Mouse (Mus musculus) ES-E14 (cell line): ENCODE measurements around the gene Ntrk3. TPM values are rescaled to one million over a fixed set of nuclear protein-coding genes. Genes with fewer than 3 reads are reported as not detected.

Experiments
- DNase-seq: peaks from one replicate; pipeline ENCODE4 v3.0.0-alpha.2; 2013; ENCODE audit warnings: low read depth, low spot score
- H3K27ac ChIP-seq: 2 replicates; pipeline ENCODE4 v1.5.1; 2012; ENCODE audit warnings: low read depth, mild to moderate bottlenecking, low read length, moderate library complexity, mixed read lengths; ENCODE audit not compliant: poor library complexity, insufficient read depth, severe bottlenecking
- H3K36me3 ChIP-seq: 2 replicates; pipeline ENCODE4 v1.6.1; 2012; ENCODE audit warnings: mild to moderate bottlenecking, low read length, moderate library complexity, mixed read lengths; ENCODE audit not compliant: control insufficient read depth, poor library complexity, insufficient read depth, severe bottlenecking
- H3K4me1 ChIP-seq, 2 experiments: fragments of 150-350 bp in 1 of 2; sonication (generic) in 1 of 2; 2 replicates each; pipeline ENCODE4 v1.6.1; 2012; ENCODE audit warnings: low read length in 2 of 2, mild to moderate bottlenecking in 1 of 2, mixed read lengths in 1 of 2; ENCODE audit not compliant: control insufficient read depth in 2 of 2, insufficient read depth in 2 of 2, poor library complexity in 1 of 2
- H3K4me3 ChIP-seq, 2 experiments: fragments of 150-350 bp in 1 of 2; sonication (generic) in 1 of 2; 2 replicates each; pipeline ENCODE4 v1.5.1; 2012; ENCODE audit warnings: low read length in 2 of 2, low read depth in 1 of 2, mild to moderate bottlenecking in 1 of 2, mixed read lengths in 1 of 2; ENCODE audit not compliant: insufficient read depth in 1 of 2, poor library complexity in 1 of 2, severe bottlenecking in 1 of 2
- H3K9ac ChIP-seq: 2 replicates; pipeline ENCODE4 v1.6.1; 2012; ENCODE audit warnings: low read depth, mild to moderate bottlenecking, low read length, mixed read lengths; ENCODE audit not compliant: poor library complexity, insufficient read depth, severe bottlenecking
- H3K9me3 ChIP-seq: fragments of 150-350 bp; sonication (generic); 2 replicates; pipeline ENCODE4 v1.6.1; 2012; ENCODE audit warnings: low read depth, mild to moderate bottlenecking, low read length; ENCODE audit not compliant: control insufficient read depth, insufficient read depth
- CHD2 ChIP-seq: IDR thresholded peaks from 2 replicates; pipeline ENCODE4 v1.6.1; 2014; ENCODE audit warnings: mild to moderate bottlenecking, low read depth, low read length, inconsistent platforms
- HCFC1 ChIP-seq: IDR thresholded peaks from 2 replicates; pipeline ENCODE4 v1.6.1; 2012; ENCODE audit warnings: low read length, inconsistent platforms, borderline replicate concordance; ENCODE audit not compliant: insufficient read depth
- MAFK ChIP-seq: IDR thresholded peaks from 2 replicates; pipeline ENCODE4 v1.6.1; 2014; ENCODE audit warnings: mild to moderate bottlenecking, low read depth, low read length, inconsistent platforms; ENCODE audit not compliant: insufficient read depth
- ZC3H11A ChIP-seq: IDR thresholded peaks from 2 replicates; pipeline ENCODE4 v1.6.1; 2012; ENCODE audit warnings: low read depth, mild to moderate bottlenecking, inconsistent platforms, low read length, borderline replicate concordance
- ZNF384 ChIP-seq: IDR thresholded peaks from 2 replicates; pipeline ENCODE4 v1.6.1; 2012; ENCODE audit warnings: low read depth, low read length, inconsistent platforms
- in situ Hi-C, 2 experiments: fragments of 600-800 bp; cut with MboI; formaldehyde crosslinking; loops; one replicate each; pipeline ENCODE4 v1.15.1; 2025; ENCODE audit warnings: low sequenced_read_pairs in 2 of 2, inconsistent platforms in 1 of 2; ENCODE audit not compliant: unreplicated experiment in 2 of 2
- total RNA-seq: library from RNA; depleted of rRNA; stranded (reverse); fragments of 300-350 nt; gene quantifications from 2 replicates; pipeline ENCODE4 v1.2.3, GENCODE M21; 2012; rRNA removed

Gene Ntrk3
- total RNA-seq, 1 experiment, result 0.40 TPM

GRCm38 (mm10) chr7:78145251-78145650 lies 592.6 kb downstream of the Ntrk3 start:
- TF ChIP-seq MAFK (no peak), ZNF384 (no peak), HCFC1 (no peak), ZC3H11A (no peak), CHD2 (no peak)
- no peak overlapping the region for H3K9ac ChIP-seq

GRCm38 (mm10) chr7:78144849-78145248 lies 593.0 kb downstream of the Ntrk3 start:
- H3K27ac ChIP-seq, result no peak overlapping the region

More at GRCm38 (mm10) chr7:78145251-78145650, 592.6 kb downstream of the Ntrk3 start:
- Histone ChIP-seq H3K4me3 (no peak overlapping the region), H3K4me1 (no peaks in the 10 kb centered on the region), H3K36me3 (no peaks in the 10 kb centered on the region), H3K9me3 (no peaks in the 10 kb centered on the region), H3K27ac (no peak overlapping the region)
- in situ Hi-C loops, result no loop called here
- no peak for DNase-seq

GRCm38 (mm10) chr7:78129966-78130365 lies 607.8 kb downstream of the Ntrk3 start:
- H3K9me3 ChIP-seq, result no peaks in the 10 kb centered on the region

More at GRCm38 (mm10) chr7:78144849-78145248, 593.0 kb downstream of the Ntrk3 start:
- Histone ChIP-seq H3K4me3 (no peak overlapping the region), H3K36me3 (no peaks in the 10 kb centered on the region), H3K9ac (no peak overlapping the region), H3K9me3 (no peaks in the 10 kb centered on the region), H3K4me1 (no peaks in the 10 kb centered on the region)
- TF ChIP-seq CHD2, result no peak
- no peak for TF ChIP-seq MAFK
- TF ChIP-seq ZC3H11A, result no peak
- TF ChIP-seq ZNF384, result no peak
- TF ChIP-seq HCFC1, result no peak
- in situ Hi-C loops, result no loop called here
- no peak for DNase-seq

More at GRCm38 (mm10) chr7:78129966-78130365, 607.8 kb downstream of the Ntrk3 start:
- H3K4me1 ChIP-seq, result no peaks in the 10 kb centered on the region
- H3K27ac ChIP-seq, result no peak overlapping the region
- in situ Hi-C loops, result no loop called here
- H3K4me3 ChIP-seq, result no peak overlapping the region
- H3K36me3 ChIP-seq, result no peaks in the 10 kb centered on the region
- no peak for TF ChIP-seq MAFK
- no peak for TF ChIP-seq ZNF384
- TF ChIP-seq CHD2, result no peak
- TF ChIP-seq HCFC1, result no peak
- TF ChIP-seq ZC3H11A, result no peak
- no peak for DNase-seq
- H3K9ac ChIP-seq, result no peak overlapping the region

Other genes starting within 250 kb of the Ntrk3 start
- 67.5 and 79.8 TPM in 2 replicates for gene Mrps11, start 45.1 kb upstream of the Ntrk3 start, total RNA-seq
- 28.8 and 34.2 TPM in 2 replicates for gene Mrpl46, start 45.5 kb upstream of the Ntrk3 start, total RNA-seq
- 14.3 and 14.5 TPM in 2 replicates for gene Det1, start 109.3 kb upstream of the Ntrk3 start, total RNA-seq
- 104 and 146 TPM in 2 replicates for gene Aen, start 157.8 kb upstream of the Ntrk3 start, total RNA-seq
- gene Isg20, start 175.4 kb upstream of the Ntrk3 start, total RNA-seq, result 1.6 and 3.2 TPM in 2 replicates